Mouse (Mus musculus) embryonic facial prominence, embryonic 10.5 days (tissue): ENCODE measurements at regions not wholly inside any gene's neighbourhood (a gene's known extent, or its start where the extent isn't known, plus 50 kb on each side); places are given as distances from the start of the nearest gene placed in this dataset.

Source experiments
- DNase-seq: peaks from one replicate; pipeline ENCODE4 v3.0.0-alpha.2; 2017; ENCODE audit warnings: low spot score
- H3K27ac ChIP-seq: fragments of 300-500 bp; sonication (generic); replicated peaks from 2 replicates; pipeline ENCODE4 v1.5.1; 2016; ENCODE audit warnings: mild to moderate bottlenecking
- H3K27me3 ChIP-seq: fragments of 300-500 bp; sonication (generic); replicated peaks from 2 replicates; pipeline ENCODE4 v1.6.1; 2016; ENCODE audit warnings: low read depth, mild to moderate bottlenecking; ENCODE audit not compliant: poor library complexity, severe bottlenecking
- H3K36me3 ChIP-seq: fragments of 300-500 bp; sonication (generic); replicated peaks from 2 replicates; pipeline ENCODE4 v1.6.1; 2016; ENCODE audit warnings: mild to moderate bottlenecking, moderate library complexity
- H3K4me1 ChIP-seq: fragments of 300-500 bp; sonication (generic); 2 replicates; pipeline ENCODE4 v1.6.1; 2016
- H3K4me3 ChIP-seq: fragments of 300-500 bp; sonication (generic); 2 replicates; pipeline ENCODE4 v1.5.1; 2016; ENCODE audit warnings: mild to moderate bottlenecking, moderate library complexity
- H3K9me3 ChIP-seq: fragments of 300-500 bp; sonication (generic); 2 replicates; pipeline ENCODE4 v1.6.1; 2016; ENCODE audit warnings: mild to moderate bottlenecking
- WGBS: fragments of 180-500 bp; shearing (Covaris S2); methylation state at CpG from one replicate; pipeline ENCODE4 v1.1.7; 2016; 5-methylcytosine and 5-hydroxymethylcytosine counted together

DNA sequence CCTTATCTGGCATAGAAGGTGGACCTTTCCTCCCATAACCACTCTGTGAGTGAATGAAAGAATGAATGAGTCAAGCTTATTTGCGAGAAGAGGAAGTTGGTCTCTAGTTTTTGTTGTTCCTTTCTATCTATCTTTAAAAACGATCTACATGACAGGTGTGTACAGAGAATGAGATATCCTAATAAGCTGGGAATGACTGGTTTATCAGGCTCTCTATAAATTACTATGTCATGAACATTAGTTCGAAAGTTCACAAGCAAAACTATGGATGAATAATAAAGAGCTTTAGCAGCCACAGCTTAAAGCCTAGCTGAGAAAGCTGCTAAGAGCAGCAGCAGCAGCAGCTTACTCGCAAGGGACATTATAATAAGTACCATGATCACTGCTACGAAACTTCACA lies 165.8 kb upstream of the Rnf32 start:
- WGBS: 83% methylated on average over 5 of the region's 5 CpGs
- no peak for DNase-seq
- H3K4me3 ChIP-seq: no peak overlapping the region
- no peaks in the 10 kb centered on the region for H3K27me3 ChIP-seq
- H3K36me3 ChIP-seq: no peaks in the 10 kb centered on the region
- no peak overlapping the region for H3K27ac ChIP-seq
- H3K9me3 ChIP-seq: no peaks in the 10 kb centered on the region
- H3K4me1 ChIP-seq: no peaks in the 10 kb centered on the region

DNA sequence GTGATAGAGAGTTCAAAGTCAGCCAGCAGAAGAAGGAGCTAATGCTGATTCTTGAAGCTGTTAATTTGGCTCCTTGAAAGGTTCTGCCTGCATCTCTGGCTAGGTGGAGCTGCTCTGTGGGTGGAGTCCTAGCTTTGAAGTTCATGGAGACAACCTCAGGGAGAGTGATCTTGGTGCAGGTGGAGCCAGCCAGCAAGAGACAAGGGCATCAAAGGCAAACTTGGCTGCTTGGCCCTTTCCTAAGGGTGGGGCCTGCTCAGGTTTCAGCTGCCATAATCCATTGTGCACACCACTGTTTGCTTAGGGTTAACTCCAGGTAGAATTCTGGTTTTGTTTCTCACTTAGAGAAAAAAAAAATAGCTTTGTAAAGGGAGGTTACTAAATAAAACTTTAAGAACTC lies 170.7 kb upstream of the Rnf32 start:
- Histone ChIP-seq H3K4me1 (no peaks in the 10 kb centered on the region), H3K27me3 (no peaks in the 10 kb centered on the region), H3K9me3 (no peaks in the 10 kb centered on the region), H3K4me3 (no peak overlapping the region), H3K27ac (no peak overlapping the region), H3K36me3 (no peaks in the 10 kb centered on the region)
- no peak for DNase-seq

DNA sequence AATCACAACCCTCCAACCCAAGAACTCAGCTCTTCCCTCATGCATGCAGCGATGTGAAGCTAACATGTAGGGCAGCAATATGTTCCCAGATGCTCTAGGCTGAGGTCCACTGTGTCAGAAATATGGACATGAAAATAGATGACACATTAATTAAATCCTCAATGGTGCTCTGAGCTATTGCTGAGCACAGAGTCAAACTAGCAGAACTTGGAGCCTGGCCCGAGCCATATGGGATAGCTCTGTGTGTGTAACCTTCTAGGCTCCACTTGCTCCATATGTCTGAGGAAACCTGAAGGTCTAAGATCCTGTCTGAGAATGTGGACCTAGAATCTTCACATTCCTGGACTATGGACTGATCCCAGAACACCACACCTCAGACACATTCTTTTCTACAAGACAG lies 203.0 kb upstream of the Rnf32 start:
- whole genome bisulfite sequencing: 93% methylated on average over 2 of the region's 2 CpGs
- no peak overlapping the region for H3K4me3 ChIP-seq

DNA sequence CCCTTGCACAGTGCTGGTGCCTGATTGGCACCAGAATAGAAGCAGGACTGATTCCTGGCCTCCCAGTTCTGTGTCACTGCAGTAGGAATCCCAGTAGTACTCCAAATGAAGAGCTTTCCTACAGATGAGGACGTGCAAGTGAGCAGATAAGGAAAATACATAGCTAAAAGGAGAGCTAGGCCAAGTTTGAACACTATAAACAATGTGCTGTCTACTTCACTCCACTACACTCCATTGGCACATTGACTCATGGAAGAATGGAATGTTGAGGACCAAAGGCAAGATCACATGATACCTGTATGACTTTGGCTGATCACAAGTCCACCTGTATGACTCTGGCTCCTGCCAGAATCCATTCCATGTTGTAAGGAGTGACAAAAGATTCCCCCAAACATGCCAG lies 215.9 kb upstream of the Rnf32 start:
- no peak for DNase-seq
- H3K9me3 ChIP-seq: no peaks in the 10 kb centered on the region
- no peaks in the 10 kb centered on the region for H3K4me1 ChIP-seq
- no peaks in the 10 kb centered on the region for H3K36me3 ChIP-seq
- WGBS: 59% methylated on average over 1 of the region's 1 CpGs
- no peak overlapping the region for H3K4me3 ChIP-seq
- no peaks in the 10 kb centered on the region for H3K27me3 ChIP-seq
- no peak overlapping the region for H3K27ac ChIP-seq

More for the DNA sequence above, 203.0 kb upstream of the Rnf32 start:
- Histone ChIP-seq H3K36me3 (no peaks in the 10 kb centered on the region), H3K27me3 (no peaks in the 10 kb centered on the region), H3K9me3 (no peaks in the 10 kb centered on the region), H3K27ac (no peak overlapping the region), H3K4me1 (no peaks in the 10 kb centered on the region)
- no peak for DNase-seq

DNA sequence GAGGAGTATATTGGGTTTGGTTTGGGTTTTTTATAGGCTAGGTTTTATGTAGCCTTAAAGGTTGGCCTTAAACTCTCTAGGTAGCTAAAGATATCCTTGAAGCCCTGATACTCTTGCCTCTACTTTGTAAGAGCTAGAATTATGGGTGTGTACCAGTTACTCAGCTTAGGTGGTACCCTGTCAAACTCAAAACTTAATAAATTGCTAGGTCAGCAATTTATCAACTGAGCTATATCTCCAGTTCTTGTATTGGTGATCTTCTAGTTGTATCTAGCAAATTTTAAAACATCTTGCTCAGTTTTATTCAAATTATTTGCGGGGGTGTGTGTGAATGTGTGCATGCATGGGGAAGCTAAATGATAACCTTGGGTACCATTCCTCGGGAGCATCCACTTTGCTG lies 225.4 kb upstream of the Rnf32 start:
- H3K4me3 ChIP-seq: no peak overlapping the region
- 84% methylated on average over 2 of the region's 2 CpGs for WGBS
- no peak overlapping the region for H3K27ac ChIP-seq
- no peaks in the 10 kb centered on the region for H3K4me1 ChIP-seq
- H3K36me3 ChIP-seq: no peaks in the 10 kb centered on the region
- no peaks in the 10 kb centered on the region for H3K27me3 ChIP-seq
- no peak for DNase-seq
- no peaks in the 10 kb centered on the region for H3K9me3 ChIP-seq

DNA sequence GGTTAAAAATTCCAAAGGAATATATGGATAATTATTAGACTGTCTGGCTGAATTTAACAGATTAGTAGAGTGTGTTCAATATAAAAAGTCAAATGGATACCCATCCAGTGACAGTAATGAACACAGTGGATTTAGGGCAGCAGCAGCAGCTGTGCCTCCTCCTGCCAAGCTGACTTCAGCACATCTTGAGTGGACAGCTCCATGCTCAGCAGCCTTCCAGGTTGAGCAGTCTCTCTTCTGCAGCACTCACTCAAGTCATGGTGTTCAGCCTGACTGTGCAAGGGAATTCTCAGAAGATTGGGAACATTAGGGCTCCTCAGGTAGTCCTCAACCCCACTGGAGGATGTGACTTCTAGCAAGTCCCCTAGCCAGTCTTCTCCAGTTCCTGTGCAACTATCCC lies 240.8 kb upstream of the Rnf32 start:
- Histone ChIP-seq H3K4me3 (no peak overlapping the region), H3K9me3 (no peaks in the 10 kb centered on the region), H3K4me1 (no peaks in the 10 kb centered on the region), H3K36me3 (no peaks in the 10 kb centered on the region), H3K27ac (no peak overlapping the region), H3K27me3 (no peaks in the 10 kb centered on the region)
- DNase-seq: peak; percentile 51

DNA sequence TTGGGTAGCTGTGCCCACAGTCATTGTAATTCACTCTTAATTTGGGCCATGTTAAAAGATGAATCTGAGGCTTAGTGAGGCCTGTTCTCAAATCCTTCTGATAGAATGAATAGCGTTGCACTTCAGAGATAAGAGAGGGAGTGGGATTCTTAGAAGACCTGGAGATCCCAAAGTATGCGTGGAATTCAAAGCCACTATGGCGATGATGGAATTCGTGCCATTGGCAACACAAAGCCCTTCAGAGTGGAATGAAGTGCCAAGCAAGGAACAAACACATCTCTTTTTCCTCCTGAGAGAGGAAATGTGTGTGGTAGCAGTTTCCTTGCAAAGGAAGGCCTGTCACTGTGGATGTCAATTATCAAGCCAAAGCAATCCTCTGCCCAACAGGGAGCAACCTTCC lies 248.3 kb upstream of the Rnf32 start:
- WGBS: 63% methylated on average over 4 of the region's 4 CpGs
- no peak for DNase-seq
- H3K36me3 ChIP-seq: no peaks in the 10 kb centered on the region

DNA sequence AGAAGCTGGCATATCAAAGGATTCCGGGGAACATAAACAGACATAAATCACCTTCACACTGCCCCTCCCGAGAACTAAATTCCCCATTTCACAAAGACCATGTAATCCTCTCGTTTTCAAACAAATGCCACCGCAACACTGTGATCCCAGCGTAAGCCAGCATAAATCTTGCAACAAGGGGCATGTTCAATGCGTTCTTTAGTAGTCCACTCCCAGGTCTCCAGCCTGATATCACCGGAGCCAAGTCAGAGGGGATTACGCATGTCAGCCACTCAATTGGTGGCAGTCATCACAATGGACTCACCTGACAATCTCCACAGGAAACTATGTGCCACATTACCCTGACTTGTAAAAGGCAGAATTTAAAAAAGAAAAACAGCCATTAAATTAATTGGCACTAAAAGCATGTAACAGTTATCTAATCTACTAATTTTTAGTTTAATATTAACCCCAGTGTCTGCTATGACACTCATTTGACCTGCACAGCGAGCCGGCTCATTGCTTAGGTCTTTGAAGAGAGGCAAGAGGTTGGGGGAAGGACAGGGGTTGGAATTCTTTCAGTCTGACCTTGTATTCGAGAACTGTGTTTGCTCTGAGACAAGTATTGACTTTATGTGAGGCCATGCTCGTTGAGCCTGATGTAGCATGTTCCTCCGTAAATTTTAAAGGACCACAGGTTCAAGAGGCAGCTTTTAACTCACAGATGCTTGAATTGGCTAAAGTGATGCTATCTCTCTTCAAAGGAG lies 252.0 kb upstream of the Rnf32 start:
- H3K27ac ChIP-seq: no peak overlapping the region
- 77% methylated on average over 13 of the region's 13 CpGs for WGBS
- H3K36me3 ChIP-seq: no peaks in the 10 kb centered on the region
- H3K9me3 ChIP-seq: no peaks in the 10 kb centered on the region
- no peak for DNase-seq
- H3K4me3 ChIP-seq: no peak overlapping the region
- H3K27me3 ChIP-seq: no peaks in the 10 kb centered on the region
- H3K4me1 ChIP-seq: no peaks in the 10 kb centered on the region

More for the DNA sequence above, 248.3 kb upstream of the Rnf32 start:
- Histone ChIP-seq H3K4me3 (no peak overlapping the region), H3K27me3 (no peaks in the 10 kb centered on the region), H3K27ac (no peak overlapping the region), H3K9me3 (no peaks in the 10 kb centered on the region), H3K4me1 (no peaks in the 10 kb centered on the region)

DNA sequence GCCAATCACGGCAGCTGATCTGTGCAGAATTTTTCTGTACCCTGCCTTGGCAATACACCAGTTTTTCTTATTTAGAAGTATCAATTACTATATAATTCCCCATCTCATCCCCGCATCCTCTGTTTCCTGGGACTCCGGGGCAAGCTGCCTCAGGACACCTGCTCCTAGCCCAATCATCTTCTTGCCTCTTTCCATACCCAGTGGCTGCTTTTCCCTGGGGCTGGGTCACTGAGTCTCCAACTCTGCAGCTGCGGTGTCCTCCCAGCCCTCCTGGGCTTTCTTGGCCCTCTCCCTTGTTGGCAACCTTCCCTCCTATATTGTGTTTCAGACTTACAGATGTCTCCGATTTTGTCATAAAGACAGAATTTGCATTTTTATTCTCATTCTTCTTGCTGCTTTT lies 254.8 kb upstream of the Rnf32 start:
- Histone ChIP-seq H3K4me1 (no peaks in the 10 kb centered on the region), H3K36me3 (no peaks in the 10 kb centered on the region), H3K4me3 (no peak overlapping the region), H3K27me3 (no peaks in the 10 kb centered on the region), H3K27ac (no peak overlapping the region), H3K9me3 (no peaks in the 10 kb centered on the region)
- no peak for DNase-seq
- 83% methylated on average over 5 of the region's 5 CpGs for WGBS

DNA sequence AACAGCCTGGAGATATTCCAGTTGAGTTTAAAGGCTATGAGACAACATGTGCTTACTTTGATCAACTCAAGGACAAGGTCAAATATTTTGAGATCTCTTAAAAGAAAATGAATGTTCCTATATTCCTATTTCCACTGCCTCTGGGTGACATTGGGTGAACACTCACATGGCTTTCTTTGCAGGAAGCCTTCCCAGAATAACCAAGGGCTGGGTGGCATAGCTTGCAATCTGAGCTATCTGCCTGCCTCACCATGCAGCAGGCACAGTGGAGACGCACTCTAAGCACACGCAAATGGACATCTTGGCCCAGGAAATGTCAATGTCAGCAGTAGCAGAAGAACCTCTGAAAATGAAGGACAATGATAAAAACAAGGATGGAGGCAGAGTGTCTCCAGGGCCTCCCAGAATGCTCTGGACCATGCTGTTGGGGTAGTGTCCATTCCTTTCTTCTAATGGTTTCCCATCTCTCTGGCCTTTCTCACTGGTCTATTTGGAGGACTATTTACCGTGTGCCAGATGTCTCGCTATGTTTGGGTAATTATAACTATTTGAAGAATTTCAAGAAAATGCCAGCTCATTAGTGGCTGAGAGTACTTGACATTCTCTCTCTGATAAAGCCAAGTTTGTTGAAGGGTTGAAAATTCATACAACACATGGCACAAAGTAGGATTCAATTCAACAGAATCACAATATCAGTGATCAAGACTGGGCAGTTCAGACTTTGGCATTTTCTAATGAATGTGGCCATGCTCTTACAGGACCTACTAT lies 276.3 kb upstream of the Rnf32 start:
- WGBS: 88% methylated on average over 4 of the region's 4 CpGs
- Histone ChIP-seq H3K4me3 (no peak overlapping the region), H3K36me3 (no peaks in the 10 kb centered on the region), H3K27me3 (no peaks in the 10 kb centered on the region), H3K9me3 (no peaks in the 10 kb centered on the region), H3K27ac (no peak overlapping the region), H3K4me1 (no peaks in the 10 kb centered on the region)
- no peak for DNase-seq

DNA sequence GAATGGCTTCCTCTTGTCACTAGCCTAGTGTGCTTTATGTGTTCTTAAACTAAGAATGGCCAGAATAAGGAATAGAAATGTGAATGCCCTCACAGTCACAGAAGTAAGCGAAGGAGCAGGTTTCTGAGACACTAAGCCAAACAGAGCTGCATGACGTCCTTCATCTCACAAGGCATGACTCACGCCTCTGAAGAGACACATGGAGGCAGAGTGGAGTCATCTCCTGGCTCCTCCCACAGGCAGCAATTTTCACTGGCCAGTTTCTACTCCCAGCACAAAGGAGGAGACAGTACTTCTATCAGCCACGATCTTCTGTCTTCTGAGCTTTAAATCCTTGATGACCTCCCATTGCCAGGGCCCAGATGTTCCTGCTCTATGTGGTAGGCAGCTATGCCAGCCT lies 291.3 kb upstream of the Rnf32 start:
- no peak overlapping the region for H3K27ac ChIP-seq

DNA sequence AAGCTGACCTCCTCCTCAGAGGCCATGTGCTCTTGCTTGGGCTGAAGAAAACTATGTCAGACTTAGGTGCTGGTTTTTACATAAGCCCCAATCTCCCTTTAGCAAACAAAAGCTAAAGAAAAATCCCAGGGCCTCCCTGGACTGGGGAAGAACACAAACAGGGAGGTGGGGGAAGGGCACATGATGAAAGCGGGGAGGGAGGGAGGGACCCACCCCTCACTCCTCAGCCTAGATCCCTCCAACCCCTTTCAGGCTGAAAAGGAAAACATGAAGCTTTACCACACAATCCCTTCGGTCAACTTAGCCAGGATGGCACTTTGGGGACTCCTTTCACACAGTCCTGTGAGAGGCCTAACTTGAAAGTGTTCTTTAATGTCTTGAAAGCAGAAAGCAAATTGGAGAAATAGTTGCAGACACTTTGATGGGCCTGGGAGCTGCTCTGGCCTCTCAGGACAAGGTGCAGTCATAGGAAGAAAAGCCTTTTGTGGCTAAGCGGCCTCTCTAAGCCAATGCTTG lies 291.9 kb upstream of the Rnf32 start:
- no peaks in the 10 kb centered on the region for H3K27me3 ChIP-seq
- peak; percentile 35 for DNase-seq
- H3K4me3 ChIP-seq: no peak overlapping the region
- H3K27ac ChIP-seq: peak overlapping the region; percentile 30; the same call in 1 of the 2 replicates
- peaks cover 14% of the 10 kb centered on the region for H3K4me1 ChIP-seq
- WGBS: 27% methylated on average over 3 of the region's 3 CpGs
- H3K36me3 ChIP-seq: no peaks in the 10 kb centered on the region
- H3K9me3 ChIP-seq: no peaks in the 10 kb centered on the region

More for the DNA sequence above, 291.3 kb upstream of the Rnf32 start:
- Histone ChIP-seq H3K27me3 (no peaks in the 10 kb centered on the region), H3K4me3 (no peak overlapping the region), H3K36me3 (no peaks in the 10 kb centered on the region), H3K4me1 (peaks cover 14% of the 10 kb centered on the region), H3K9me3 (no peaks in the 10 kb centered on the region)
- WGBS: 54% methylated on average over 4 of the region's 4 CpGs
- DNase-seq: no peak

DNA sequence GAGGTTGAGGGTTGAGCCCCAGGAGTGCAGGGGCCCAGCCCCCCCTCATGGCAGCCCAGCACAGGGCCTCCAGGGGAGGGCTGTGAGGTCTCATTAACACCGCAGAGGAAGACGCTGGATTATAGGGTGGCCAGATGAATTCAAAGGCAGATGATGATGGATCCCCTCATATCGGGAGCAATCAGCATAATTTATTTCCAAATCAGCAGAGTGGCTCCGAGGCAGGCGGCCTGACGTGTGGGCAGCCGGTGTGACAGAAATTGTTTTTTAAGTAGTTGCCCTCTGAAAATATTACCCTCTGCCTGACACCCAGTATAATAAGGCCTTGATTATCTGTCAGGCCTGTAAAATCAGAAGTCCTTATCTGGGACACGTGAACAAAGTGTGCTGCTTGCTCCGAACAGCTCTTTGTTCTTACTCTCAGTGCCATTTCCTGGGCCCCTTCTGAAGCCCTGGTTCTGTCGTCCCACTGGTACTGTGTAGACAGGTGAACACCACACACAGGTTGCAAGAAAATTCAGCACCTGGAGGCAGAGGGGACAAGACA lies 303.0 kb upstream of the Rnf32 start:
- Histone ChIP-seq H3K27me3 (no peaks in the 10 kb centered on the region), H3K4me1 (no peaks in the 10 kb centered on the region), H3K9me3 (no peaks in the 10 kb centered on the region), H3K36me3 (no peaks in the 10 kb centered on the region), H3K4me3 (no peak overlapping the region), H3K27ac (no peak overlapping the region)
- DNase-seq: no peak
- 62% methylated on average over 10 of the region's 10 CpGs for WGBS
